Mouse (Mus musculus): Measurements from ENCODE around the gene Gnb5. TPM values are rescaled to one million over a fixed set of nuclear protein-coding genes. Genes with fewer than 3 reads are reported as not detected.

Gene Gnb5
- polyA plus RNA-seq, 1 experiment from 2014 or later, result 113 TPM

DNA sequence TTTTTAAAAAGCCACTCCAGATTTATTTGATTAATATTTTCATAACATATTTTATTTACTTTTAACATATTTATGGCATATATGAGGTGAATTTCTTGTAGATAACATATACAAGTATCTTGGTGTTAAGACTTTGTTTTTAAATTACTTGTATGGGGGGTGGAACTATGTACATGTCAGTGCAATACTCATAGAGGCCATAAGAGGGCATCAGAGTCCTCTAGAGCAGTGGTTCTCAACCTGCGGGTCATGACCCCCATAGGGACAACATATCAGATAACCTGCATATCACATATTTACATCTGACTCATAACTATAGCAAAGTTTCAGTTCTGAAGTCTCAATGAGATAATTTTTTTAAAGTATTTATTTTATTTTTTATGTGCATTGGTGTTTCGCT lies 6.7 kb upstream of the Gnb5 start:
- Histone ChIP-seq H3K4me1 (ENCODE audit: control insufficient read depth, insufficient read depth, low read length) (no peaks in the 10 kb centered on the region), H3K4me3 (ENCODE audit: low read depth, low read length) (no peak overlapping the region), H3K9ac (replicated peaks; ENCODE audit: low read depth, low read length) (no peak overlapping the region), H3K9me3 (ENCODE audit: control insufficient read depth, low read length) (no peaks in the 10 kb centered on the region), H3K27ac (ENCODE audit: low read depth, low read length) (no peak overlapping the region), H3K27me3 (ENCODE audit: control insufficient read depth, insufficient read depth, low read length) (no peaks in the 10 kb centered on the region), H3K36me3 (ENCODE audit: control insufficient read depth, insufficient read depth, low read length) (no peaks in the 10 kb centered on the region), H3K4me2 (ENCODE audit: low read depth, low read length) (no peak overlapping the region)
- 84% methylated on average over 2 of the region's 2 CpGs for WGBS
- no peak for ATAC-seq (ENCODE audit: low read depth)

DNA sequence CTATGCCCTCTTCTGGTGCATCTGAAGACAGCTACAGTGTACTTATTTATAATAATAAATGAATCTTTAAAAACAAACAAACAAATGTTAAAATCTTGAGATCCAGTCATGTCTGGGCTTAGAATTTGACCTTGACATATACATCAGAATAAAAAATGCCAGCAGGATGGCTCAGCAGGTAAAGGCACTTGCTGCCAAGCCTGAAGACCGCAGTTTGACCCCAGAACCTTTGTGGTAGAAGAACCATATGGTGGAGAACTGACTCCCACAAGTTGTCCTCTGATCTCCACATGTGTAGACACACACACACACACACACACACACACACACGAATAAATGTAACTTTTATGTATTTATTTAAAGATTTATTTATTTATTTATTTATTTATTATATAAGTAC lies 3.1 kb upstream of the Gnb5 start:
- no peak overlapping the region for H3K4me3 ChIP-seq (ENCODE audit: low read depth, low read length)
- H3K27ac ChIP-seq (ENCODE audit: low read depth, low read length), result no peak overlapping the region
- H3K9ac ChIP-seq (replicated peaks; ENCODE audit: low read depth, low read length), result no peak overlapping the region
- H3K9me3 ChIP-seq (ENCODE audit: control insufficient read depth, low read length), result no peaks in the 10 kb centered on the region
- ATAC-seq (ENCODE audit: low read depth), result no peak
- no peaks in the 10 kb centered on the region for H3K4me1 ChIP-seq (ENCODE audit: control insufficient read depth, insufficient read depth, low read length)
- no peaks in the 10 kb centered on the region for H3K36me3 ChIP-seq (ENCODE audit: control insufficient read depth, insufficient read depth, low read length)
- H3K27me3 ChIP-seq (ENCODE audit: control insufficient read depth, insufficient read depth, low read length), result no peaks in the 10 kb centered on the region
- H3K4me2 ChIP-seq (ENCODE audit: low read depth, low read length), result no peak overlapping the region
- 91% methylated on average over 2 of the region's 2 CpGs for WGBS

DNA sequence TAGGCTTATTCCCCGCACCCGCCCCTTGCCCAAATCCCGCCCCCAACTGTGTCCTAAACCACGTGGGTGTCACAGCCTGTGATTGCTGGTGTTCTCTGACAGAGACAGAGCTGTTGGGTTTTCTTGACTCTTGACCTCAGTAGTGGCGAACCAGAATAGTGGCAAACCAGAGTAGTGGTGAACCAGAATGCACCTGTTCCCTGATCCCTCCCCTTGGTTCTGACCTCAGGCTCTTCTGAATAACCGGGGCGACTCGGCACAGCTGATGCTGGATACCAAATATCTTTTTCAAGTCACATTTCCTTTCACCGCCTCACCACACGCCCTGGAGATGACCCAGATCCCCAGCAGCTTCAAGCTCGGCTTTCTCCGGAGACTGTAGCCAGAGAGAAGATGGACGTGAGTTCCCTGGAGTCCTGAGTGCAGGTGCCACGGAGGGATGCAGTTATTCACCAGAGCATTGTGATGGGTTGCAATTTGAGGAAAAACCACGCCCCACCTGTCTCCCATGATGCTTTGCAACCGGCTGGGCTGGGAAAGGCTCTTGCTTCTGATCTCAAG lies 2.3 kb upstream of the Gnb5 start:
- ATAC-seq (ENCODE audit: low read depth), result no peak
- H3K4me1 ChIP-seq (ENCODE audit: control insufficient read depth, insufficient read depth, low read length), result no peaks in the 10 kb centered on the region
- H3K4me2 ChIP-seq (ENCODE audit: low read depth, low read length), result 0 out of 2 replicates have a peak overlapping the region, but pooled peaks have one; percentile 12
- H3K4me3 ChIP-seq (ENCODE audit: low read depth, low read length), result no peak overlapping the region
- no peak overlapping the region for H3K27ac ChIP-seq (ENCODE audit: low read depth, low read length)
- no peak overlapping the region for H3K9ac ChIP-seq (replicated peaks; ENCODE audit: low read depth, low read length)
- no peaks in the 10 kb centered on the region for H3K9me3 ChIP-seq (ENCODE audit: control insufficient read depth, low read length)
- no peaks in the 10 kb centered on the region for H3K36me3 ChIP-seq (ENCODE audit: control insufficient read depth, insufficient read depth, low read length)
- WGBS, result 37% methylated on average over 16 of the region's 16 CpGs
- no peaks in the 10 kb centered on the region for H3K27me3 ChIP-seq (ENCODE audit: control insufficient read depth, insufficient read depth, low read length)

DNA sequence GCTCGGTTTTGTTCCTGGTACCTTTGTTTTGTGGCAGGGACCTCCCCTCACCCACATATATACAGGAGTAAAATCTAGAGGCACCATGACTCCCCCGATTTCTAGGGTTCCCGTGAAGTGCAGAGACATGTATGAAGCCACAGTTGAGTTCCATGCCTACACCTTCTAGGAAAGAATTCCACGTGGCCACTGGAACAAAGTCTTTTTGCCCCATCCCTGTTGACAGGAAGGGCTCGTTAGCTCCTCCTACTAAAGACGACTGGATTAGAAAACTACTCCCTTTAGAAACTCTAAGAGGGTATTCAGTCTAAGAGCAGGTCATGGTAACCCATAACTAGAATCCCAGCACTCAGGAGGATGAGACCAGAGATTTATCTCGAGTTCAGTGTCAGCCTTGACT lies 1.8 kb upstream of the Gnb5 start:
- 40% methylated on average over 7 of the region's 7 CpGs for WGBS
- H3K4me2 ChIP-seq (ENCODE audit: low read depth, low read length), result no peak overlapping the region

DNA sequence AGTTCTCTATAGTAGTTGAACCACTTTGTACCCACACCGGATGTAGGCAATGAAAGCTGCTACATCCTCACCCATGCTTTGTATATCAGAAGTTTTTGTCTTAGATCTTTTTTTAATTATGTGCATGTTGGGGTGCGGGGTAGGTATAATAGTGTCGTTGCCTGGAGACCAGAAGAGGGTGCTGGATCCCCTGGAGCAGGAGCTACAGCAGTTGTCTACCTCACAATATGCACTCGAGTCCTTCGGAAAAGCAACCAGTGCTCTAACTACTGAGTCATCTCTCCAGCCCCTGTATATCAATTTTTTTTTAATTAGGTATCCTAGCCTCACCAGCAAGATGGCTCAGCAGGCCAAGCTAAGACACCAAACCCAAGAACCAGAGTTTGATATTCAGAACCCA lies 927 bp downstream of the Gnb5 start:
- ATAC-seq (ENCODE audit: low read depth), result no peak
- WGBS, result 90% methylated on average over 5 of the region's 5 CpGs

More for the DNA sequence above, 1.8 kb upstream of the Gnb5 start:
- Histone ChIP-seq H3K27me3 (ENCODE audit: control insufficient read depth, insufficient read depth, low read length) (no peaks in the 10 kb centered on the region), H3K27ac (ENCODE audit: low read depth, low read length) (no peak overlapping the region), H3K9me3 (ENCODE audit: control insufficient read depth, low read length) (no peaks in the 10 kb centered on the region), H3K36me3 (ENCODE audit: control insufficient read depth, insufficient read depth, low read length) (no peaks in the 10 kb centered on the region), H3K4me1 (ENCODE audit: control insufficient read depth, insufficient read depth, low read length) (no peaks in the 10 kb centered on the region), H3K4me3 (ENCODE audit: low read depth, low read length) (no peak overlapping the region), H3K9ac (replicated peaks; ENCODE audit: low read depth, low read length) (no peak overlapping the region)
- no peak for ATAC-seq (ENCODE audit: low read depth)

DNA sequence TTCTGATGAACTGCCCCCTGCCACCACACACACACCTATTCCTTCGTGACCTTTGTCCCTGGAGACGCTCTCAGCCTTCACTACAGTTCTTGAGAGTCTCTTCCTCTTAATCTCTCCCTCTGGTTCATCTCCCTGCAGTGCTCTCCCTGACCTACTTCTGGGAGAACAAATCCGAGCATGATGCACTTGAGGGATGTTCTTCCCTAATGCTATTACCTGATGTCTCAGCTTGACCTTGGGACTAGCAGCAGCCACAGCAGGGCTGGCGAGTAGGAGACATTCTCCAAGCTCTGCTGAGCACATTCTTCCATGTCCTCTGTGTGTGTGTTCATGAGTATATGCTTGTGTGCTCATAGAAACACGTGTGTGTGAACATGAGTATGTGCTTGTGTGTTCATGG lies 2.5 kb downstream of the Gnb5 start:
- no peak for ATAC-seq (ENCODE audit: low read depth)
- Histone ChIP-seq H3K4me3 (ENCODE audit: low read depth, low read length) (no peak overlapping the region), H3K9ac (replicated peaks; ENCODE audit: low read depth, low read length) (no peak overlapping the region), H3K4me1 (ENCODE audit: control insufficient read depth, insufficient read depth, low read length) (0 out of 2 replicates have a peak, but pooled peaks cover 3% of the 10 kb centered on the region), H3K9me3 (ENCODE audit: control insufficient read depth, low read length) (no peaks in the 10 kb centered on the region), H3K27me3 (ENCODE audit: control insufficient read depth, insufficient read depth, low read length) (no peaks in the 10 kb centered on the region), H3K27ac (ENCODE audit: low read depth, low read length) (no peak overlapping the region), H3K36me3 (ENCODE audit: control insufficient read depth, insufficient read depth, low read length) (no peaks in the 10 kb centered on the region), H3K4me2 (ENCODE audit: low read depth, low read length) (no peak overlapping the region)
- 70% methylated on average over 5 of the region's 5 CpGs for WGBS

More for the DNA sequence above, 927 bp downstream of the Gnb5 start:
- Histone ChIP-seq H3K4me3 (ENCODE audit: low read depth, low read length) (no peak overlapping the region), H3K4me1 (ENCODE audit: control insufficient read depth, insufficient read depth, low read length) (no peaks in the 10 kb centered on the region), H3K27ac (ENCODE audit: low read depth, low read length) (no peak overlapping the region), H3K4me2 (ENCODE audit: low read depth, low read length) (no peak overlapping the region), H3K36me3 (ENCODE audit: control insufficient read depth, insufficient read depth, low read length) (no peaks in the 10 kb centered on the region), H3K27me3 (ENCODE audit: control insufficient read depth, insufficient read depth, low read length) (no peaks in the 10 kb centered on the region), H3K9ac (replicated peaks; ENCODE audit: low read depth, low read length) (no peak overlapping the region), H3K9me3 (ENCODE audit: control insufficient read depth, low read length) (no peaks in the 10 kb centered on the region)

DNA sequence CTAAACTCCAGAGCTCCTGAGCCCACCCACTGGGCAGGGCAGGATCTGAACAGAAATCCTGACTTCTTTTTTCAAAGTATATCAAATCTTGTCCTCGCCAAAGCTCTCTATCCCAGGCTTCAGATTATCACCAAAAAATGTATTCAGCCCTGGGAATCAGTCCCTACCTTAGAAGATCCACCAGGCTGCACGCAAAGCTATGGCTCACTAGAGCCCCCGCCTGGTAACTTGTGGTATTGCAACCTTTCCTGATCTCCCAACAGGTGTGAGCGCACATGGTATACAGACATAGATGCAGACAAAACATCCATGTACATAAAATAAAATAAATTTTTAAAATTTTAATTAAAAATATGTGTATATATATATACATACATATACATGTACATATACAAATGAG lies 5.9 kb downstream of the Gnb5 start:
- WGBS, result 17% methylated on average over 4 of the region's 4 CpGs
- no peak for ATAC-seq (ENCODE audit: low read depth)
- H3K4me1 ChIP-seq (ENCODE audit: control insufficient read depth, insufficient read depth, low read length), result peaks cover 15% of the 10 kb centered on the region; the same call in 1 of the 2 replicates

DNA sequence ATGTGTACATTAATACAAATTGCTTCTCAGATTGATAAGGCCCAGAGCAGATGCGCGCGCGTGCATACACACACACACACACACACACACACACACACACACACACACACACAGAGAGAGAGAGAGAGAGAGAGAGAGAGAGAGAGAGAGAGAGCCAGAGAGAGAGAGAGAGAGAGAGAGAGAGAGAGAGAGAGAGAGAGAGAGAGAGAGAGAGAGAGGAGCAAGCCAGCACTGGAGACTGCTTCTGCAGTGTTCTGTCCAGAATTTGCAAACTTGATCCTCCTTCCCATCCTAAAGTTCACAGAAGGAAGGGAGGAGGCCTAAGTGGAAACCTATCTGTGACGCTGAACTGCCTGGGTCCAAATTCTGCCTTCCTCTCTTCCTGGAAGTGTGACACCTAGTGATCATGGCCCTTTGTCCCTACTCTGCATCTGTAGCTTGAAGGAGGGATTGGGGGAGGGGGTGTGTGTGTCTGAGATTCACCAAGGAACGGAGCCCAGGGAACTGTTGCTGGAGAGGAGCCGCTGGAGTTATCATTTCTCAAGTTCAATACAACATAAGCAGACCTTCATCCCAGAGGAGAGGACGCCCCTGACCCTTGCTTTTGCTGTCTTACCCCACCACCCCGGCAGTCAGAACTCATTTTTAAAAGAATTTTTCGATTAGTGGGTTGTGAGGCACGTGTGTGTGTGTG lies 7.2 kb downstream of the Gnb5 start:
- ATAC-seq (ENCODE audit: low read depth), result peak; percentile 39
- peaks cover 15% of the 10 kb centered on the region; the same call in 1 of the 2 replicates for H3K4me1 ChIP-seq (ENCODE audit: control insufficient read depth, insufficient read depth, low read length)
- peak overlapping the region; percentile 61 for H3K9ac ChIP-seq (replicated peaks; ENCODE audit: low read depth, low read length)
- no peaks in the 10 kb centered on the region for H3K9me3 ChIP-seq (ENCODE audit: control insufficient read depth, low read length)
- no peaks in the 10 kb centered on the region for H3K27me3 ChIP-seq (ENCODE audit: control insufficient read depth, insufficient read depth, low read length)
- H3K4me3 ChIP-seq (ENCODE audit: low read depth, low read length), result peak overlapping the region; percentile 48
- peak overlapping the region; percentile 82 for H3K4me2 ChIP-seq (ENCODE audit: low read depth, low read length)
- H3K36me3 ChIP-seq (ENCODE audit: control insufficient read depth, insufficient read depth, low read length), result no peaks in the 10 kb centered on the region
- H3K27ac ChIP-seq (ENCODE audit: low read depth, low read length), result peak overlapping the region; percentile 91
- 26% methylated on average over 11 of the region's 11 CpGs for WGBS

More for the DNA sequence above, 5.9 kb downstream of the Gnb5 start:
- no peak overlapping the region for H3K27ac ChIP-seq (ENCODE audit: low read depth, low read length)
- no peaks in the 10 kb centered on the region for H3K27me3 ChIP-seq (ENCODE audit: control insufficient read depth, insufficient read depth, low read length)
- H3K36me3 ChIP-seq (ENCODE audit: control insufficient read depth, insufficient read depth, low read length), result no peaks in the 10 kb centered on the region
- no peak overlapping the region for H3K4me2 ChIP-seq (ENCODE audit: low read depth, low read length)
- no peak overlapping the region for H3K9ac ChIP-seq (replicated peaks; ENCODE audit: low read depth, low read length)
- H3K9me3 ChIP-seq (ENCODE audit: control insufficient read depth, low read length), result no peaks in the 10 kb centered on the region
- H3K4me3 ChIP-seq (ENCODE audit: low read depth, low read length), result no peak overlapping the region

DNA sequence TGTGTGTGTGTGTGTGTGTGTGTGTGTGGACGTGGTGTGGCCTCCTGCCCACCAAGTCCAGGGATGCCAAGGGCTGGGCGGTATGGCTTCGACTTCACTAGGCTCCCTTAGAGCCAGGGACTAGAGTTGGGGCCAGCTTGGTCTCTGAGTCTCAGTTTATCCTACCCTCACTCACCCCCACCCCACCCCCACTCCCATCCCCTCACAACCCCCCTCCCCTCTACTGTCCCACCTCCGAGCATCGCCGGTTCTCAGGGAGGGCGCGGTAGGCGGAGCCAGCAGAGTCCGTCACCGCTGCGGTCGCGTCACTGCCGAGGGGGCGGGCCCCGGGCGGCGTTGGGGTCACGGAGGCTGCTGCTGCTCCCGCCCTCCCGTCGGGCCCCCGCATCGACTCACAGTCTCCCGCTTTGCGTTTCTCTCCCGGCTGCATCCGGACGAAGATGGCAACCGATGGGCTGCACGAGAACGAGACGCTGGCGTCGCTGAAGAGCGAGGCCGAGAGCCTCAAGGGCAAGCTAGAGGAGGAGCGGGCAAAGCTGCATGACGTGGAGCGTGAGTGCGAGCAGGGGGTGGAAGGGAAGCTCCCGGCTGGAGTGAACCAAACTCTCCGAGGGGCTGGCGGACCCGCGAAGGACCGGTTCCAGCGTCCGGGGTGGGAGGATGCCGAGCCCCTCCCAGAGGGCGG lies 7.9 kb downstream of the Gnb5 start:
- 0% methylated on average over 51 of the region's 52 CpGs for WGBS
- H3K4me3 ChIP-seq (ENCODE audit: low read depth, low read length), result peak overlapping the region; percentile 48

More for the DNA sequence above, 7.9 kb downstream of the Gnb5 start:
- Histone ChIP-seq H3K9ac (replicated peaks; ENCODE audit: low read depth, low read length) (peak overlapping the region; percentile 61), H3K36me3 (ENCODE audit: control insufficient read depth, insufficient read depth, low read length) (no peaks in the 10 kb centered on the region), H3K27me3 (ENCODE audit: control insufficient read depth, insufficient read depth, low read length) (no peaks in the 10 kb centered on the region), H3K9me3 (ENCODE audit: control insufficient read depth, low read length) (no peaks in the 10 kb centered on the region), H3K27ac (ENCODE audit: low read depth, low read length) (peak overlapping the region; percentile 91), H3K4me2 (ENCODE audit: low read depth, low read length) (peak overlapping the region; percentile 82), H3K4me1 (ENCODE audit: control insufficient read depth, insufficient read depth, low read length) (peaks cover 15% of the 10 kb centered on the region; the same call in 1 of the 2 replicates)
- ATAC-seq (ENCODE audit: low read depth), result peak; percentile 88

Measured in neural tube, embryonic 14.5 days (tissue).